Mouse (Mus musculus): ENCODE data around the gene Lhfpl1. TPM values are rescaled to one million over a fixed set of nuclear protein-coding genes. Genes with fewer than 3 reads are reported as not detected.

Gene Lhfpl1
- polyA plus RNA-seq, 1 experiment from 2014 or later = 0.14 TPM

Other genes with a start within 250 kb of the Lhfpl1 start
- 10.7 and 11.3 TPM in 2 replicates for gene Amot, start 156.1 kb upstream of the Lhfpl1 start, polyA plus RNA-seq (2015; fragmentation: Nextera tagmentation; extraction: Ambion mirVana)